Mouse (Mus musculus) C2C12 (cell line): Measurements from ENCODE around the gene E2f6. TPM values are rescaled to one million over a fixed set of nuclear protein-coding genes. Genes with fewer than 3 reads are reported as not detected.

Experiments
- H3K27me3 ChIP-seq: one replicate; pipeline ENCODE4 v1.6.1; 2011; ENCODE audit not compliant: control insufficient read depth, insufficient read depth, insufficient read length
- H3K36me3 ChIP-seq: one replicate; pipeline ENCODE4 v1.6.1; 2011; ENCODE audit not compliant: control insufficient read depth, insufficient read depth
- H3K4me3 ChIP-seq: one replicate; pipeline ENCODE4 v1.5.1; 2011; ENCODE audit warnings: mild to moderate bottlenecking, control low read depth; ENCODE audit not compliant: poor library complexity, insufficient read depth, severe bottlenecking
- H3K79me2 ChIP-seq: one replicate; pipeline ENCODE4 v1.6.1; 2011; ENCODE audit not compliant: control insufficient read depth, insufficient read depth
- H3K79me3 ChIP-seq: one replicate; pipeline ENCODE4 v1.6.1; 2011; ENCODE audit warnings: low read depth, control low read depth
- H3ac ChIP-seq: one replicate; pipeline ENCODE3; 2011; ENCODE audit warnings: low read depth; ENCODE audit not compliant: control insufficient read depth, insufficient read length
- CEBPB ChIP-seq: IDR thresholded peaks from one replicate; pipeline ENCODE4 v1.6.1; 2011; ENCODE audit warnings: low read depth, mild to moderate bottlenecking, control low read depth, moderate library complexity
- MYOD1 ChIP-seq: IDR thresholded peaks from one replicate; pipeline ENCODE4 v1.6.1; 2011; ENCODE audit warnings: low read depth; ENCODE audit not compliant: control insufficient read depth, insufficient read length
- microRNA-seq: library from miRNA; unstranded; fragments of <30 nt; microRNA quantifications from one replicate; pipeline ENCODE4, GENCODE M21; 2019; ENCODE audit warnings: borderline microRNAs expressed
- polyA plus RNA-seq: library from polyadenylated mRNA; unstranded; fragments of >200 nt; fragmentation: generic; extraction: Trizol; gene quantifications from one replicate; pipeline ENCODE4 v1.2.1, GENCODE M21; 2012; ENCODE audit warnings: missing spikeins

The E2f6 gene
- polyA plus RNA-seq, 1 experiment: 19.0 TPM

DNA sequence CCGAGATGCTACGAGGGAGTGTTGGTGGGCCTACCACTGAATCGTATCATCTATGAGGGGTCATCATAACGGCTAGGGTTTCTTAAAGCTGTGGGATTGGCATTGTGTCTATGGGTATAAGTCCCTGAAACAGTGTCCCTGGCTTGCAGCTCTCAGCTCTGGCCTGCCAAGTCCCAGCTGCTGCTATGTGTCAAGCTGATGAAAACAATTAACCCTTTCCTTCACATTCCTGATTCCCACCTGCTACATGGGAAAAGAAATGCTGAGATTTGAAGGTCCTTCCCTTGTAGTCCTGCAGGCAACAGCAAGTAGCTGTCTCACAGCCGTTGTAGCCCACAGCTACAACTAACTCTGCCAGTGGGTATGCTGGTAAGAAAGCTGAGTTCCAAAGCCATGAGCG lies 75.6 kb downstream of the E2f6 start:
- Histone ChIP-seq H3K79me2 (no peaks in the 10 kb centered on the region), H3K27me3 (no peaks in the 10 kb centered on the region), H3ac (no peak overlapping the region), H3K79me3 (no peaks in the 10 kb centered on the region), H3K4me3 (no peak overlapping the region), H3K36me3 (no peaks in the 10 kb centered on the region)
- TF ChIP-seq CEBPB (no peak), MYOD1 (peak; percentile 75)

Small RNAs within 50 kb of the gene (microRNA-seq; reads per million reads assigned to microRNA genes)
- gene Gm44305: not detected

Other genes with a start within 250 kb of the E2f6 start
- gene Lpin1, start 200.0 kb upstream of the E2f6 start, polyA plus RNA-seq: 0.89 TPM
- gene Ntsr2, start 157.6 kb upstream of the E2f6 start, polyA plus RNA-seq: not detected
- gene Greb1, start 10.1 kb upstream of the E2f6 start, polyA plus RNA-seq: 0.04 TPM
- gene Rock2, start 83.9 kb downstream of the E2f6 start, polyA plus RNA-seq: 15.9 TPM
- 19.8 TPM for gene Pqlc3, start 189.4 kb downstream of the E2f6 start, polyA plus RNA-seq
- 0.02 TPM for gene 2410004P03Rik, start 200.8 kb downstream of the E2f6 start, polyA plus RNA-seq